ENCODE assay signal across 22 mouse cellular contexts in the genomic region with DNA sequence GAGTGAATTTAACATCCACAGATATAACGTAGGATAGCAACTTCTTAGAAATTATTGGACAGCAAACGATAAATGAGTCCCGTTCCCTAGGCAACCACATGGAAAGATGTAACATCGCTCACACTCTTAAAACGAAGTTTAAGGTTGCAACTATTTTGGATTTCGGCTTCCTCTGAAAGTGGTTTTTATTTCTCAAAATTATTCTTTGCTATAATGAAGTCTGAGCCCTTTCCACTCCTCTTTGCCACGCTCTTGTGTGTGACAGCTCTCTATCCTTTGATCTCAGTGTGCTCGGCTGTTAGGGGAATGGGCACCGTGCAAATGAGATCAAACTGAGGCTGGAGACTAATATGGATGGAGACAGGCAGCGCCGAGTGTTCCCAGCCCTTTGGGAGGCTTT.
DNase-seq lines count a peak whose midpoint lies in the region; ATAC-seq and TF ChIP-seq lines count a peak whose summit lies in the region.
"Had no signal": no experiment of that assay in that cellular context is flagged by ENCODE, and none has a peak within 500 bp of the region (broad histone marks: within the 10 kb centered on the region; RNA-seq: fewer than 3 reads in every experiment).

No protein-coding gene starts in this region.

- ATAC-seq in embryonic facial prominence, embryonic 13.5 days (ENCODE audit: insufficient number of reproducible peaks, insufficient read depth, low FRiP score, low TSS enrichment, low read depth): no peak
- peak; percentile 75; the same call in 1 of the 2 replicates for ATAC-seq in midbrain, embryonic 14.5 days (ENCODE audit: low FRiP score, low TSS enrichment)
- ATAC-seq: CD4-positive, CD25-positive, alpha-beta regulatory T cell, adult 4 months; inflammation-experienced regulatory T-cells, adult 6 months; liver, embryonic 12.5 days had no signal

- no peak for TF ChIP-seq CTCF in left cerebral cortex, adult 2 months (IDR thresholded peaks at IDR 0.05)
- no peak for TF ChIP-seq CTCF in cerebellum, adult 2 months (IDR thresholded peaks at IDR 0.05; ENCODE audit: borderline replicate concordance, insufficient read depth, low read depth, low read length)

- TF ChIP-seq POLR2A in cerebellum, adult 2 months (IDR thresholded peaks at IDR 0.05; ENCODE audit: borderline replicate concordance, insufficient read depth, low read length): no peak

- no peaks in the 10 kb centered on the region for H3K36me3 ChIP-seq in embryonic facial prominence, embryonic 13.5 days
- no peaks in the 10 kb centered on the region for H3K36me3 ChIP-seq in embryonic facial prominence, embryonic 10.5 days (replicated peaks)
- H3K36me3 ChIP-seq in midbrain, embryonic 14.5 days (ENCODE audit: control insufficient read depth, insufficient read depth, low read length): no peaks in the 10 kb centered on the region
- H3K36me3 ChIP-seq: forebrain, embryonic 12.5 days; hindbrain, embryonic 13.5 days; limb, embryonic 13.5 days; liver, embryonic 12.5 days had no signal

- H3K27ac ChIP-seq in embryonic facial prominence, embryonic 13.5 days: no peak overlapping the region
- H3K27ac ChIP-seq in embryonic facial prominence, embryonic 10.5 days (replicated peaks): no peak overlapping the region
- H3K27ac ChIP-seq in left cerebral cortex, adult 2 months: peak overlapping the region; percentile 34
- peak overlapping the region; percentile 22 for H3K27ac ChIP-seq in midbrain, embryonic 14.5 days (replicated peaks; ENCODE audit: low read depth, low read length)
- H3K27ac ChIP-seq in cerebellum, adult 2 months (ENCODE audit: insufficient read depth, low read length): no peak overlapping the region
- H3K27ac ChIP-seq: forebrain, embryonic 12.5 days; hindbrain, embryonic 13.5 days; limb, embryonic 13.5 days; liver, embryonic 12.5 days had no signal

- H3K27me3 ChIP-seq in embryonic facial prominence, embryonic 13.5 days: no peaks in the 10 kb centered on the region
- no peaks in the 10 kb centered on the region for H3K27me3 ChIP-seq in embryonic facial prominence, embryonic 10.5 days (replicated peaks; ENCODE audit: low read depth, poor library complexity, severe bottlenecking)
- H3K27me3 ChIP-seq in midbrain, embryonic 14.5 days (ENCODE audit: control insufficient read depth, insufficient read depth, low read length): no peaks in the 10 kb centered on the region
- no peaks in the 10 kb centered on the region for H3K27me3 ChIP-seq in cerebellum, adult 2 months (ENCODE audit: control insufficient read depth, insufficient read depth, low read length)
- H3K27me3 ChIP-seq: forebrain, embryonic 12.5 days; hindbrain, embryonic 13.5 days; limb, embryonic 13.5 days; liver, embryonic 12.5 days had no signal

- 38% methylated on average over 11 of the region's 11 CpGs for WGBS in embryonic facial prominence, embryonic 13.5 days
- 63% methylated on average over 11 of the region's 11 CpGs for WGBS in embryonic facial prominence, embryonic 10.5 days
- 18% methylated on average over 11 of the region's 11 CpGs for WGBS in midbrain, embryonic 14.5 days
- WGBS in cerebellum, adult 2 months: 44% methylated on average over 11 of the region's 11 CpGs

- DNase-seq in embryonic facial prominence, embryonic 10.5 days (ENCODE audit: low spot score): no peak
- DNase-seq in left cerebral cortex, adult 2 months (ENCODE audit: extremely low spot score in 1 of 2, low spot score in 2 of 2): no peak
- DNase-seq in left cerebral cortex, postnatal 36 days (ENCODE audit: low spot score in 2 of 2): no peak
- DNase-seq in midbrain, embryonic 14.5 days: peak; percentile 69
- DNase-seq in cerebellum, adult 2 months: no peak
- no peak for DNase-seq in right cerebral cortex, adult 18-20 months
- DNase-seq: adrenal gland, postnatal 25 days; cerebellum, adult 11-12 months; cerebellum, postnatal 25 days; gastrocnemius, postnatal 14 days; kidney, adult 18-20 months; kidney, postnatal 10 days; lung, adult 18-20 months; right cerebral cortex, postnatal 25 days; spleen, adult 18-20 months had no signal

- H3K9ac ChIP-seq in embryonic facial prominence, embryonic 13.5 days: no peak overlapping the region
- H3K9ac ChIP-seq in midbrain, embryonic 14.5 days (replicated peaks; ENCODE audit: low read length): no peak overlapping the region
- H3K9ac ChIP-seq: forebrain, embryonic 12.5 days; hindbrain, embryonic 13.5 days; limb, embryonic 13.5 days; liver, embryonic 12.5 days had no signal

- no peak overlapping the region for H3K4me3 ChIP-seq in embryonic facial prominence, embryonic 13.5 days
- no peak overlapping the region for H3K4me3 ChIP-seq in embryonic facial prominence, embryonic 10.5 days
- H3K4me3 ChIP-seq in left cerebral cortex, adult 2 months: no peak overlapping the region
- H3K4me3 ChIP-seq in midbrain, embryonic 14.5 days (replicated peaks; ENCODE audit: low read depth, low read length): no peak overlapping the region
- no peak overlapping the region for H3K4me3 ChIP-seq in cerebellum, adult 2 months (replicated peaks; ENCODE audit: insufficient read depth, low read depth, low read length)
- H3K4me3 ChIP-seq: forebrain, embryonic 12.5 days; hindbrain, embryonic 13.5 days; limb, embryonic 13.5 days; liver, embryonic 12.5 days had no signal

- peak overlapping the region; percentile 14; the same call in 1 of the 2 replicates for H3K4me2 ChIP-seq in embryonic facial prominence, embryonic 13.5 days
- H3K4me2 ChIP-seq in midbrain, embryonic 14.5 days (ENCODE audit: low read length): peak overlapping the region; percentile 11; the same call in 1 of the 2 replicates
- H3K4me2 ChIP-seq: forebrain, embryonic 12.5 days; hindbrain, embryonic 13.5 days; limb, embryonic 13.5 days; liver, embryonic 12.5 days had no signal

- intact Hi-C loops in left cerebral cortex, adult 2 months (cut with DNase I): loop anchor here (5.0 kb wide), 1 partner anchor 93 kb away; a partner anchor contains a TSS
- intact Hi-C loops in left cerebral cortex, postnatal 36 days (cut with DNase I): no loop called here

- H3K4me1 ChIP-seq in embryonic facial prominence, embryonic 13.5 days: no peaks in the 10 kb centered on the region
- H3K4me1 ChIP-seq in embryonic facial prominence, embryonic 10.5 days: peaks cover 9% of the 10 kb centered on the region
- peaks cover 21% of the 10 kb centered on the region for H3K4me1 ChIP-seq in midbrain, embryonic 14.5 days (ENCODE audit: control insufficient read depth, insufficient read depth, low read length)
- no peaks in the 10 kb centered on the region for H3K4me1 ChIP-seq in cerebellum, adult 2 months (ENCODE audit: control insufficient read depth, insufficient read depth, low read length)

- no peaks in the 10 kb centered on the region for H3K9me3 ChIP-seq in embryonic facial prominence, embryonic 13.5 days
- no peaks in the 10 kb centered on the region for H3K9me3 ChIP-seq in embryonic facial prominence, embryonic 10.5 days
- H3K9me3 ChIP-seq in midbrain, embryonic 14.5 days (ENCODE audit: control insufficient read depth, low read length): no peaks in the 10 kb centered on the region
- H3K9me3 ChIP-seq: forebrain, embryonic 12.5 days; hindbrain, embryonic 13.5 days; limb, embryonic 13.5 days; liver, embryonic 12.5 days had no signal

Comparison
In these comparisons a context has a peak if more than half of its experiments do, and no peak if none do; other contexts are left out.
1. H3K27ac ChIP-seq: peak in left cerebral cortex, adult 2 months (single experiment) and midbrain, embryonic 14.5 days (single experiment); none in embryonic facial prominence, embryonic 13.5 days (single experiment), embryonic facial prominence, embryonic 10.5 days (single experiment) and cerebellum, adult 2 months (single experiment).